Mouse (Mus musculus): ENCODE results near the gene Col5a2.
"Not testable (repeated sequence)": the region's sequence is repeated elsewhere in the genome, so short reads cannot be mapped to it uniquely, and the experiment has no call there.

The Col5a2 gene

DNA sequence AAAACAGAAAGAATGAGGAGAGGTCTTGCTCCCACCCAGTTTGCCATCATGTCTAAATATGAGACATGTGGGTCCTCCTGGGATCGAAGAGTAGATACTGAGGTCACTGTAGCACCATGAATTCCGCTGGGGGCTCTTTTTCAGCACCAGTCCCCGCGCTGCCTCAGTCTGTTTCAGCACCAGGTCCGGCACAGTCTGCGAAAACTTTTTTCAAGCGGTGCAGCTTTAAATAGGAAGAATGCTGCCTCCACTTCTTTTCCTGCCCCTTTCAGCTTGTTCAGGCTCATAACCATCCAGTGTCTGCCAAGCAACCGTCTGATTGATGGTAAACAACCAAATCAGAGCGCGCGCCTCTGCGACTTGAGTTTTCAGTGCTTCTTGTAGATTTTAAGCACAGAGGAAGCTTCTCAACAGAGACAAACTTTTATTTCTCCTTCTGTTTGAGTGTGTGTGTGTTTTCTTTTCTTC lies at the start of gene Col5a2:
Col5a2 (minus strand) TSS at position 418 of the 468 bp plus-strand sequence.
- peak in 1 of 2 experiments; percentile 3 for DNase-seq

DNA sequence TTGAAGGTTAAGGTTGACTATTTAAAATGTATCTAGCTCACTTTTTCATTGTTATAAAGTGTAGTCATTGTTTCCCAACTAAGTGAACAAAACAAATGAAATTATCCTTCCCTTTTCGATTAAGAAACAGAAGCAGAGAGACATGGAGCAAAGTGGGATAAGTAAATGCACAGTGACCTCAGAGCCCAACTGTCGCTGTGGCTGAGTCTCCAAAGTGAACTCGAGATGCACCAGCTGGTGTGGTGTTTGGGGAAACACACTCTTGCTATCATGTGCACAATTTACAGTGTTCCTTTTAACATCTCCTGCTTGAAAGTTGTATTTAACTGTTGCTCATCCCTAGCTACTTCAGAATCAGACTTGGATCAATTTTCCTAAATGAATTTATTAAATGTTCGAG lies 47.4 kb upstream of the Col5a2 start:
- DNase-seq, result no peak

DNA sequence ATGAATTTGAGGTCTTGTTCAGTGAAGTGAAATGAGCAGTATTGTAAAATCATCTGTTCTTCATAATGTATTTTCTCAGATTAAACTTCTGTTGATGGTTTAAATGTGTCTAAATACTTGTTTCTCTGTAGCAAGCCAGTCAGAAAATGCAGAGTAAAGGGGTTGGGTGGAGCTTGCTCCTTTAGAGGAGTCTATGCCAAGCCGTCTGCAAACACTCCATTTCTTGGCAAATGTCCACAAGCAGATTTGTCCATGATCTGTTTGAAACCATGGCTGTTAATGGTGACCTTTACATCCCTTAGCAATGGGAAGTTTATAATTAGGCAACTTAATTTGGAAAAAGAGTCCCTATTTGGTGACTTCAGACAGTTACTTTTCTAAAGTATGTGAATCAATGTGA lies 38.8 kb upstream of the Col5a2 start:
- no peak for DNase-seq

DNA sequence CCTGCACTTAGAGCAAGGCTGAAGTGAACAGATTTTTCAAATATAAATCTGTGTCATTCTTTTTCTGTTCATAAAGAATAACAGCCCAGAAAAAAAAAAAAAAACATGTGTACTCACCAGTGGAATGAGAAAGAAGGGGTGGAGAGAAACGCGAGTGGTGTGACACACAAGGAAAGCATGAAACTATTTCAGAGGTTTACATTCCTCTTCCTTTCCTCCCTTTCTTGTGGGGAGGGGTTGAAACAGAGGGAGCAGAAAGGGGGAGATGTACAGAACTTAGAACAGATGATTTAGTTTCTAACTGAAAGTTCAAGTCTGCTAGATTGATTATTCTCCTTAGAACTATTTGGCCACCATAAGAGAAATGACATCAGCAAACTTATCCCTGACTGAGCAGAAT lies 38.1 kb upstream of the Col5a2 start:
- DNase-seq, result no peak

DNA sequence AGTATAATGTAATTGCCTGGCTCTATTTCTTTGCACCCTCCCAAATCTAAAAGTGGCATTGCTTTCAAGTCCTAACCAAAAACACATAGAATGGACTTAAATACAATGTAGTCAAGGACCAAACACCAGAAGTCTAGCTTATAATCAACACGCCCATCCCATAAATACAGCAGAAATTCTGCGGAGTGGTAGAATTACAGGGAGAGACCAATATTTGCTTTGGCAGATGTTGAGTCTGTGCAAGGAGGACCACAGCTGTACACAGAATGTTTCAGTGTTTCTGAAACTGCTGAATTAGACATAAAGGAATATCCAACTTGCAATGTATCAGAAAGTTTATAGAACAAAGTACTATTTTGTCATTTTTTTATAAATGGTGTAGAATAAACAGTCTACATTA lies 28.4 kb upstream of the Col5a2 start:
- DNase-seq, result no peak

DNA sequence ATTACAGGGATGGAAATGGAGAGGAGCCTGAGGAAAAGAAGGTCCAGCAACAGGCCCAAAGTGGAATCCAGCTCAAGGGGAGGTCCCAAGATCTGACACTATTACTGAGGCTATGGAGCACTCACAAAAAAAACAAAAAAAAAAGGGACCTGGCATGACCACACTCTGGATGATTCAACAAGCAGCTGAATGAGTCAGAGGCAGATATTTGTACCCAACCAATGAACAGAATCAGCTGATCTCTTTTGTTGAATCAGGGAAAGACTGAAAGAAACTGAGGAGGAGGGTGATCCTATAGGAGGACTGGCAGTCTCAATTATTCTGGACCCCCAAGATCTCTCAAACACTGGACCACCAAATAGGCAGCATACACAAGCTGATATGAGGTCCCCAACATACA lies 24.4 kb upstream of the Col5a2 start:
- DNase-seq, result not testable (repeated sequence)

DNA sequence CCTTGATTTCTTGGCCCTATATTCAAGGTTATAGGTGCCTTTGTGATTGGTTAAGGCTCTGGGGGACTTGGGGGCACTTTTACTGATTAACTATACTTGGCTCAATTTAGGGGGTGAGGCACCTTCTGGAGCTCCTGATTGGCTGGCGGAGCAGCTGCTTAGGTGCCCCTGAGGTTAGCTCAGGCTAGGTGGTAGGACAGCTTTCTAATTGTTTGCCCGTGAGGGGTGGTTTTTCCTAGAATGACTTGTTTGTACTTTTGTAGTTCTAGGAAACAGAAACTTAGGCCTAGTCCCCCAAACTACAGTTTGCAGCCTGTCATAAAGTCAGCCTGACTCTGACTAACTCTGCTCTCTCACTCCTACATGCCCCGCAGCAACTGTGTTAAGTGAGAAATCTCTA lies 20.5 kb upstream of the Col5a2 start:
- no peak for DNase-seq

DNA sequence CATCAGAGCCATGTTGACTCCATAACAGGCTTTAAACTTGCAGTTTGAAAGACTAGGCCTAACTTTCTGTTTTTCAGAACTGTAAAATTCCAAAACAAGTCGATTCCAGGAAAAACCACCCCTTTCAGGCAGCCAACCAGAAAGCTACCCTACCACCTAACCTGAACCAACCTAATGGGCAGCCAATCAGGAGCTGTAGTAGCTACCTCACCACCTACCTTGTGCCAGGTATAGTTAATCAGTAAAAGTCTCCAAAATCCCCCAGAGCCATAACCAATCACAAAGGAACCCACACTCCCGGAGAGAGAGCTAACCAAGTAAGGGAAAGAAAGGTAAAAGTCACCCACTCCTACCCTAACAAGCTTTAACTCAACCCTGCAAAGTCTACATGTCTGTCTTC lies 18.4 kb upstream of the Col5a2 start:
- DNase-seq, result no peak

DNA sequence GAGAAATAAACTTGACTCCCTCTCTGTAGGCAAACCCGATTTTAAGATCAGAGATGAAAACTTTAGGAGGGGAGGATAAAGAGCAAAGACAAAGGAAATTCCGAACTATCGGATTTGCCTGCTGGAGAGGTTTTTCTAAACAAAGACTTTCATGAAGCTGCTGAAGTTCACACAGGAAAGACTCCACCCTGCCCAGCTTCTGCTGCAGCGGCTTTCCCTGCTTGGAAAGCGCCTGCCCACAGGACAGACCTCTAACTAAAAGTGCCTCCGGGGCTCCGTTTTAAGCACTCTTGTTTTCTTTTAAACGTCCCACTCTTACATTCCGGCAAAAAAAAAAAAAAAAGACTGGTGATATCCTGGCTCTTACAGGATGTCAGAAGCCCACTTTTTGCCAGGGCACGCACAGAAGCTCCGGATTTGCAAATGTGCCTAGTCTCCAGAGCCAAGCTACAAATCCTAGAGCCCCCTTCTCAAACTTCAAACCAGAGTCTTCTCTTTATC lies 791 bp downstream of the Col5a2 start:
- DNase-seq, result no peak

DNA sequence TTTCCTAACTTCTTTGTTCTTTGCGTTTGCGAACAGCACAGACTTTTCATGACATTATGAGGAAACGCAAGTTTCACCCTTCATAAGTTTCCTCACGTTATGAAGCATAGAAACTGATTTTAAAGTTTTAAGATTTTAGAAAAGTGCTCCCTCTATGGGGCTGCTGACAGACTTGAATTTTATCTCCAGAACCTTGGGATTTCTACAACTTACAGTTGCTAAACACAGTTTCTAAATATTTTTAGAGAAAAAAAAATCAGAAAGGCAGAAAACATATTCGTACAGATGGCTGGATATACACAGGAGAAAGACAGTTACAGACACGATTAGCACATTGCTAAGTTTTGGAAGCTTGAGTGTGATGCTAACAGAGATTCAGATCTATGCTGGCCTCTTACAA lies 1.6 kb downstream of the Col5a2 start:
- DNase-seq, result no peak

DNA sequence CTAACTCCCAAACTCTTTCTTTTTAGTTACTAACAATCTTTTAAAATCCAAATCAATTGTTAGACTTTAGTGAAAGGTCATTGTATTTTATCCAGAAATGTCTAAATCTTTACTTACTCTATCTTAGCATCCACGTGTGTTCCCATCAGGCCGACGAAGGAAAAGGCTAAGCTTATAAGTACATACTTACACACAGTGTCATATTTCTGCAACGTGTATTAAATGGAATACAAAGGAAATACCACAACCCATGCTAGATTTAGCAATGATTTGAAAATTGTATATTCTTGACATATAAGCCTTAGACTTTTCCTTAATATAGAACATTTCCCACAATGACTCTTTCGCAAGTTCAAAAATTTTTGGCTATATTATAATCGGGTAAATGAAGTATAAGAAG lies 2.6 kb downstream of the Col5a2 start:
- no peak for DNase-seq

DNA sequence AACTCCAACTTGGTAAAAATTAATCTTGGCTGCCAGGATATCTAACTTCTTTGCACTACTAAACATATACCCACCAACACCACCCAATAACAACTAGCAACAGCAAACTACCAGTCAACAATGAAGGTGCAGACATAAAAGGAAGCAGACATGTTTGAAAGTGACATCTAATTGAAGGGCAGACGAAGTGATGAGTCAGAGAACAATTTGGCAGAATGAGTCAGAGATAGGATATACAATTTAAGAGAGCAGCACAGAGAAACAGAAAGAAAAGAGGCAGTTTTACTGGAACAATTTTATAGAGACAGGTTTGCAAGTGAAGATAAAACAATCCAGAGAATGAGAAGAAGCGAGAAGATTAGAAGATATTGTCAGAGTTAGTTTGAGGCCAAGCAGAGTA lies 8.1 kb downstream of the Col5a2 start:
- no peak for DNase-seq

DNA sequence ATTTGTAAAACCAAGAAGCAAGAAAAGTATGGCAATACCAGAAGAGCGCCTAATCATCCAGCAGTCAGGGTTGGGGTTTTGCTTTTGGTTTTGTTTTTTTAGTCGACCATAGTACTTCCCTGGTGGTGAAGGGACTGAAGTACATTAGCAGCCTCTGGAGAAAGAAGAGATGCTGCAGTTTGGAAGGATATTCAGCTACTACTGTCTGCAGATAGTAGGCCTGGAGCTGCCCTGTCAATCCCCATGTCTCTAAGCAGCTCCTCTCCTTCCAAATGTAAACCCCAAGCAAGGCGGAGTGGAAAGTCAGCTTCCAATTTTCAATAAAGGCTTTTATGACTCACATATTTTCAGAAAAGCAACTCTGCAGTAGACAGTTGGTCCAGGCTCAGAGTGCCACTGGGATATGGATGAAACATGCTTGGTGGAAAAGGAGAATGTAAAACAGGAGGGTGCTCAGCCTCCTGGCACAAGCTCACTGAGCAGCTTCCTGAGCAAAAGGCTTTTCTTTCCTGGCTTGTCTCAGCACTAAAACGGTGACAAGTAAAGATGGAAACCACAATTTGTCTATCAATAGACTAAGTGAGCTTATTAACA lies 10.9 kb downstream of the Col5a2 start:
- no peak for DNase-seq

DNA sequence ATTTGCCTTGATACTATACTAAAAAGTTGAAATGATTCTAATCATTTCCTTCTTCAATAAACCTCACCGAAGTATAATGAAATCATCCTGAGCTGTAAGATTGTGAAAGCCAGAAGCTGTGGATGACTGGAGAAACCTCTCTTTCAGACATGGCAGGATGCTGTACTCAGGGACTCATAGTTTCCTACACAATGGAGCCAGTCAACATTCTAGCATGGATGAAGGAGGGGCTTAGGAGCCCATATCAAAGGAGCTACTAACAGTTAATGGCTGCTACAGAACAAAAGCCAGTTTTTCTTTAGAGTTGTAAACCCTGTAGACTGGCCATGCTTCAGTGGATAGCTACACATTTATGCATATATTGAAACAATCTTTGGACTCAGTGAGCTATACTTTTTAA lies 12.6 kb downstream of the Col5a2 start:
- no peak for DNase-seq

DNA sequence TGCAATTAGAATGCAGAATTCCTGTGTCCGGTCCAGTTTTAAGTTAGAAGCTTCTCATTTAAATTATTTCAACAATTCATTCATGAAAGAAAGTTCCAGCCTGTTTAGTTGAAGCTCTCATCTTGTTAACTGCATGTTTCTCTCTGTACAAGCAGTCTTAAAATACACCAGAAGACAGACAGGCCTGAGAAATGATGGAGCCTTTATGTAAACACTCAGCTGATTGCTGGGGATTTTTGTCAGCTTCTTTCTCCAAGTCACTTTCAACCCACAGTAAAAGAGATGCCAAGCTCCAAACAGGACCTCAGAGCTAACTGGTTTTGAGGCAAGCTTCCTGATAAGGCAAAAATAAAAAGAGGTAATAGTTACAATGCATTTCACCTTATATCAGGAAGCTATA lies 14.8 kb downstream of the Col5a2 start:
- no peak for DNase-seq

DNA sequence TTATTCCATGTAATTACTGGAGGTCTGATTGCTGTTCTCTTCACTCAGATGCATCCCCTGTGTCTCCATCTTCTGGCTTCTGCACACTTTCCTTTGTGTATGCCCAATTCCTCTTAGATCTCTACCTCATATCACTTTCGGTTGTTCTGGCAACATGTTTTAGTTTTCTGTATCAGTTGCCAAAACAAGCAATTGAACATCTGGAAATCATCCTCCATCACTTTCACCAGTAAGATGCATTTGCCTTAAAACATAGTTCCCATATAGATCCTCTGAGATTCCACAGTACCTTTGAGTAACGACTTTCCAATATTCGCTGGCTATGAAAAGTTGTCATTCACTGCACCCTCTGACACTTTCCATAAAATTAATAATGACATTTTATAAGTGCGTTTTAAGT lies 20.1 kb downstream of the Col5a2 start:
- DNase-seq, result no peak

DNA sequence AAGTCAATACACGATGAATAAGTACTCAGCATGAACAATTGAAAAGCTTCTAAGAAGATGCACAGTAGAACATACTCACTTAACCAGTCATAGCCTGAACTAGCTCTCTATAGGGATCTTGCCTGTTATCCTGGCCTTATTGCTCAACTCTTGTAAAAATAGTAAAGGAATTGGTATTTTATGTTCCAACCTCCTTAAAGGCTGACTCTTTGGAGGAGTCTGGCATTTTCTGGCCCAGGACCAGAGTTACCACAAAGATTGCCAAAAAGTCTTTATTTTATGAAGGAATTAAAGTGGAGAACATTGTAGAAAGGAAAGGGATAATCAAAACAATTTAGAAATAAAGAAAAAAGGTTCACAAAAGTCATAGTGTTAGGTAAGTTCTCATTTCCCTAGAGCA lies 21.2 kb downstream of the Col5a2 start:
- no peak for DNase-seq

DNA sequence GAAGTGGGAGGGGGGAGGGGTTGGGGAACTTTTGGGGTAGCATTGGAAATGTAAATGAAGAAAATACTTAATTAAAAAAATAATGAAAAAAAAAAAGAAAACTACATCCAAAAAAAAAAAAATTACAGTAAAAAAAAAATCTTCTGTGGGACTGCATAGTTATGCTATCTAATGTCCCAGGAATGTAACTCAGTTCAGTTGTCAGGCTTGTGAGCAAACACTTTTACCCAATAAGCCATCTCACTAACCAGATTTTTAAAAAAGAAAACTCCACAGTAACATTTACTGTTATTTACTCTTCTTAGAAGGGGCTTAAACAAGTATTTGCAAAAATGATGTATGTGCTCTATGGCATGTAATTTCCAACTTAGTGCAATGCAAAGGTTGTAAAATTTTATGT lies 24.0 kb downstream of the Col5a2 start:
- DNase-seq, result no peak

DNA sequence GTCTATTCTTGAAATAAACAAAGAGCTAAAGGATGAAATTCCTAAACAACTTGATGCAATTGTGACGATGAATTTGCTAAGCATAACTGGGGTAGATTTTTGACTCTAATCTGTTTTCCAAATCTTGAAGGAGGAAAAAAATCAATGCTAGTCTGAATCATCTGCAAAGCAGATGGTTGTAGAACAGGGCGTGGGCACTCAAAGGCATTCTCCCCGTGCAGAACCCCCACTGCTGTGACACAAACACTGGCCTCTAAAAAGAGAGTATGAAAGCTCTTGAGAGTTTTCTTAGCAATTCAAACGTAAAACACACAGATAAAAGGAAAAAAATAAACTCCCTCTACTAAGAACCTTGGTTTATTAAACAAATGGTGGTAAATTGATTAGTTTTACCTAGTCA lies 30.3 kb downstream of the Col5a2 start:
- no peak for DNase-seq

DNA sequence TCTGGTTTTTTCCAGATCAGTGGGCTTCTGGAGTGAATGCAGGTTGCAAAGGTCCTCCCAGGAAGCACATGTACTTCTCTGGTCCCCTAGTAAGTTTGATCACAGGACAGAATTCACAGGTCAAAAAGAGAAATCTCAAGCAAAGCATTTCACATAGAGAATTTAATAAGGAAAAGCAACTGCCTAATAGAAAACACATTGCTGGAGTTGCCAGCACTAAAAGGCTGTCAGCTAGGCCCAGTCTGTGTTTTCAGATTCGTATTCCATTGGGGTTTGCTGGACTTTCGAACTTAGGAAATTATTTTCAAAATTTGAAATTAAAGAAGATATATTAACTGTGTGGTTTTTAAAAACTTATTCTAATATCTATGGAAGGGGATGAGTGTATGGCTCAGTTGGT lies 42.3 kb downstream of the Col5a2 start:
- no peak for DNase-seq

DNA sequence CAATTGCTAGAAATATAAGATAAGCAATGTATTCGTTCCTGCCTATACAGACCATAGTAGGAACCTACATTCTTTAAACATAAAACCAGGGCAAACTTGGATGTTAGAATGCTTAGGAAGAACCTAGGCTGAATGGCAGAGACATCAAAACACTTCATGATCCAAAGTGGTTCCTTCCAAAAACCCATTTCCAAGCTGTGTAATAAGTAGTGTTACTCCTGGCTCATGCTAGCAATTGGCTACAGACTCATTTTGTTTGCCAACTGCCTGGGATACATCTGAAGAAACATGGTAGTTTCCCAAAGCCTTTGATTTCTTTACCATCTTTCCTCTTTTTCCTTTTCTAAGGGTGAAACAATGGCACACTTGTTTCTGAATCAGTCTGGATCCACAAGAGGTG lies 47.3 kb downstream of the Col5a2 start:
- DNase-seq, result no peak

DNA sequence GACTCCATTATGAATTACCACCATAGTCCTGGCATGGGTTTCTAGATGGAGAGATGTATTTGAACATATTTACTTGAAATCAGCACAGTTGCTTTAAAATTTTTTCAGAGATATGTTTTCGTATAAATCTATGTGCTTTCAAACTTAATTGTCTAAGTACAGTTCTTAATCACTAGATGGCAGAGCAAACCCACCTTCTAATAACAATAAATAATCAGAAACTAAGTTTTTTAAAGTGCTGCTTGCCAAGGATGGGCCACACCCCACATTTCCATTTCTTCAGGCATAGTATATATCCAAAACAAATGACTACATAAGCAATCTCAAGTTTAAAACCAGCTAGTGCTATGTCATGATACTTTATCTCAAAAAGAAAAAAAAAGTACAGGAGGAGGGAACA lies 54.2 kb downstream of the Col5a2 start:
- DNase-seq, result no peak

DNA sequence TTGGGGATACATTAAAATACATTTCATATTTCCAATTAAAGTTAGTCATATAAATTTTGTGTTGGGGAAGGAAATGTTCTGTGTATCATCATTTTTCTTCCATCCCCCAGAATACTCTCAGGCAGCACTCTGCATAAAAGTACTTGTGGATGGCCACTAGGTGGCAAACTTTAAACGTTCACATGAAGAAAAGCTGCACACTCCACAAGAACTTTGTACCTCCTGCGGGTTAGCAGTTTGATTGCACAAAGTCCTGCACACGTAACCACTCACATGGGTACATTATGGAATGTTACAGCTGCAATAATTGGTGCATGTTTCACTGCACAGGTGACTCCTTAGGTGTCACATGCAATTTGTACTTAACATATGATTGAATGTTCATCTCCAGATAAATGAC lies 71.2 kb downstream of the Col5a2 start:
- DNase-seq, result no peak

DNA sequence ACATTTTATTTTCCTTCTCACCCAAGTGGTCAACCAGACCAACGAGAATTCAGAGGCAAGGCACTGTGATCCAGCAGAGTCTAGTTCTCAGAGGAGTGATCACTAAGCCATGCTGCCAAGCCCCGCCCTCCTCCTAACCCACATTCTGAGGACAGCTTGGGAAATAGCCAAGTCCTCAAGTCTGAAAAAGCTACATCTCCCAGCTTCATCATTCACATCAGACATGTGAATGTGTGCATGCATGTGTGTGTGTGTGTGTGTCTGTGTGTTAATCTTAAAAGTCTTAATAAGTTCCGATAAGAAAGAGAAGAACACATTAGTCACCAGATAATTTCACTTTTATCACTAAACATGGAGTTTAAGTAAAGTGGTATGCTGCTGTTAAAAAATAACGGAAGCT lies 72.6 kb downstream of the Col5a2 start:
- peak in 1 of 2 experiments; percentile 1 for DNase-seq

DNA sequence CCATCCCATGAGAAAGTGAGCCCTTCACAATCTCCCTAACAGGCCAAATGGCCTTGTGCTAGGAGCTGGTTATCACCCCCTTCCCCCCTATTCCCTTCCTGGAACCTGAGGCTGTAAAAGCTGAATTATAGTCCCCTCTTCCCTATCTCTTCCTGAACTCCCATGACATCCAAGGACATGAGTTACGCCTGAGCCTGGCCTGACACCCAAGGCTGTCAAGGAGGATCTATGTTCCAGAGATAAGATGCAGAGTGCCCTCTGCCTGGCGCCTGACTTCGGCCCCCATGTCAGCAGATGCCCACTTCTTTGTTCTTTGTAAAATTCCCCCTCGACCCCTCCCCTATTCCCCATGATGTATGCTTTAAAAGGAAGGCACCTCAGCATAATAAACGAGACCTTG lies 73.9 kb downstream of the Col5a2 start:
- not testable (repeated sequence) for DNase-seq
